Mouse (Mus musculus): ENCODE data around the gene Idh1. TPM values are rescaled to one million over a fixed set of nuclear protein-coding genes. Genes with fewer than 3 reads are reported as not detected.
A peak's percentile ranks its signal among the peaks of the same experiment; 100 is the strongest.

The Idh1 gene
- polyA plus RNA-seq, 1 experiment from 2014 or later = 292 TPM

GRCm38 (mm10) chr1:65112807-65113196, 73.5 kb downstream of the Idh1 start:
- peak overlapping the region; percentile 43 for H3K27ac ChIP-seq
- peak overlapping the region; percentile 53 for H3K4me2 ChIP-seq (ENCODE audit: low read length)
- H3K27me3 ChIP-seq (ENCODE audit: insufficient read depth, low read length) = no peaks in the 10 kb centered on the region
- H3K36me3 ChIP-seq (ENCODE audit: insufficient read depth, low read length) = no peaks in the 10 kb centered on the region
- 0 out of 2 replicates have a peak, but pooled peaks cover 3% of the 10 kb centered on the region for H3K4me1 ChIP-seq (replicated peaks; ENCODE audit: insufficient read depth, low read length)
- peak overlapping the region; percentile 11; the same call in 1 of the 2 replicates for H3K4me3 ChIP-seq (replicated peaks; ENCODE audit: low read depth, low read length)
- peak overlapping the region; percentile 42; the same call in 1 of the 2 replicates for H3K9ac ChIP-seq (ENCODE audit: low read depth, low read length)
- 25% methylated on average over 14 of the region's 14 CpGs for WGBS
- ATAC-seq (replicated peaks; ENCODE audit: low FRiP score, low read depth) (peak; percentile 41), DNase-seq (ENCODE audit: low spot score) (peak; percentile 8)
- TF ChIP-seq CTCF (IDR thresholded peaks at IDR 0.05; ENCODE audit: low read depth) = no peak
- no peaks in the 10 kb centered on the region for H3K9me3 ChIP-seq (replicated peaks; ENCODE audit: low read length)

- Histone ChIP-seq H3K4me1 (replicated peaks; ENCODE audit: insufficient read depth, low read length) (0 out of 2 replicates have a peak, but pooled peaks cover 3% of the 10 kb centered on the region), H3K4me3 (replicated peaks; ENCODE audit: low read depth, low read length) (peak overlapping the region; percentile 11; the same call in 1 of the 2 replicates), H3K9ac (ENCODE audit: low read depth, low read length) (peak overlapping the region; percentile 42; the same call in 1 of the 2 replicates), H3K27ac (peak overlapping the region; percentile 43), H3K4me2 (ENCODE audit: low read length) (peak overlapping the region; percentile 53), H3K36me3 (ENCODE audit: insufficient read depth, low read length) (no peaks in the 10 kb centered on the region), H3K27me3 (ENCODE audit: insufficient read depth, low read length) (no peaks in the 10 kb centered on the region), H3K9me3 (replicated peaks; ENCODE audit: low read length) (no peaks in the 10 kb centered on the region)
- peak; percentile 96 for TF ChIP-seq CTCF (IDR thresholded peaks at IDR 0.05; ENCODE audit: low read depth)
- ATAC-seq (replicated peaks; ENCODE audit: low FRiP score, low read depth) = peak; percentile 45; the same call in 1 of the 2 replicates
- peak; percentile 96 for DNase-seq (ENCODE audit: low spot score)
- WGBS = 8% methylated on average over 8 of the region's 8 CpGs
Observed at GRCm38 (mm10) chr1:65112031-65112806, 74.1 kb downstream of the Idh1 start.

- no peak overlapping the region for H3K4me3 ChIP-seq (replicated peaks; ENCODE audit: low read depth, low read length)
- ATAC-seq (replicated peaks; ENCODE audit: low FRiP score, low read depth) (no peak), DNase-seq (ENCODE audit: low spot score) (no peak)
- no peaks in the 10 kb centered on the region for H3K36me3 ChIP-seq (ENCODE audit: insufficient read depth, low read length)
- 0 out of 2 replicates have a peak overlapping the region, but pooled peaks have one; percentile 8 for H3K4me2 ChIP-seq (ENCODE audit: low read length)
- no peaks in the 10 kb centered on the region for H3K9me3 ChIP-seq (replicated peaks; ENCODE audit: low read length)
- WGBS = 65% methylated on average over 25 of the region's 25 CpGs
- H3K27me3 ChIP-seq (ENCODE audit: insufficient read depth, low read length) = no peaks in the 10 kb centered on the region
- H3K4me1 ChIP-seq (replicated peaks; ENCODE audit: insufficient read depth, low read length) = 0 out of 2 replicates have a peak, but pooled peaks cover 3% of the 10 kb centered on the region
- H3K27ac ChIP-seq = no peak overlapping the region
- TF ChIP-seq CTCF (IDR thresholded peaks at IDR 0.05; ENCODE audit: low read depth) = no peak
- H3K9ac ChIP-seq (ENCODE audit: low read depth, low read length) = 0 out of 2 replicates have a peak overlapping the region, but pooled peaks have one; percentile 3
Observed at GRCm38 (mm10) chr1:65109756-65110435, 76.4 kb downstream of the Idh1 start.

DNA sequence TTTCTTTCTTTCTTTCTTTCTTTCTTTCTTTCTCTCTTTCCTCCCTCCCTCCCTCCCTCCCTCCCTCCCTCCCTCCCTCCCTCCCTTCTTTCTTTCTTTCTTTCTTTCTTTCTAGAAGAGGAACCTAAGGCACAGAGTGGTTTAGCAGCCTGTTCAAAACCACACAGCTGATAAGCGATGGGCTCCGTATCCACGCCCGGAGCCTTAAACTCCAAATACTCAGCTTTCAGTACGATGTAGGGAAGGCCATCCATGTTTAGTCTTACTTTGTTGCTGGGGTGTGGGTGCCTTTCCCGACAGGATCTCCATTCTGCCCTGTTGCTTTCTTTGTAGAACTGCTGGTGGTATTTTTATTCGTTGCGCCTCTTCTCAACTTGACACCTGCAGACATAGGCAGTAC, 77.1 kb downstream of the Idh1 start:
- no peak for TF ChIP-seq CTCF (IDR thresholded peaks at IDR 0.05; ENCODE audit: low read depth)
- WGBS = 94% methylated on average over 8 of the region's 8 CpGs
- no peak overlapping the region for H3K4me2 ChIP-seq (ENCODE audit: low read length)

More for the DNA sequence above, 77.1 kb downstream of the Idh1 start:
- Histone ChIP-seq H3K27ac (no peak overlapping the region), H3K4me3 (replicated peaks; ENCODE audit: low read depth, low read length) (no peak overlapping the region), H3K36me3 (ENCODE audit: insufficient read depth, low read length) (no peaks in the 10 kb centered on the region), H3K9me3 (replicated peaks; ENCODE audit: low read length) (no peaks in the 10 kb centered on the region), H3K9ac (ENCODE audit: low read depth, low read length) (no peak overlapping the region), H3K27me3 (ENCODE audit: insufficient read depth, low read length) (no peaks in the 10 kb centered on the region), H3K4me1 (replicated peaks; ENCODE audit: insufficient read depth, low read length) (0 out of 2 replicates have a peak, but pooled peaks cover 3% of the 10 kb centered on the region)
- DNase-seq (ENCODE audit: low spot score) (no peak), ATAC-seq (replicated peaks; ENCODE audit: low FRiP score, low read depth) (no peak)

Other genes with a start within 250 kb of the Idh1 start
- 3.5 and 4.0 TPM in 2 replicates for gene Plekhm3, start 229.7 kb downstream of the Idh1 start, polyA plus RNA-seq (2015; fragmentation: Nextera tagmentation; extraction: Ambion mirVana)
- 0.11 TPM in 1 of 2 replicates, not detected in the other for gene Akr1cl, start 153.7 kb downstream of the Idh1 start, polyA plus RNA-seq (2015; fragmentation: Nextera tagmentation; extraction: Ambion mirVana)
- 0.33 TPM in 1 of 2 replicates, not detected in the other for gene Cryge, start 135.4 kb downstream of the Idh1 start, polyA plus RNA-seq (2015; fragmentation: Nextera tagmentation; extraction: Ambion mirVana)
- gene Crygd, start 123.0 kb downstream of the Idh1 start, polyA plus RNA-seq (2015; fragmentation: Nextera tagmentation; extraction: Ambion mirVana) = not detected in 2 replicates
- gene Crygc, start 112.8 kb downstream of the Idh1 start, polyA plus RNA-seq (2015; fragmentation: Nextera tagmentation; extraction: Ambion mirVana) = not detected in 2 replicates
- not detected in 2 replicates for gene Crygb, start 104.2 kb downstream of the Idh1 start, polyA plus RNA-seq (2015; fragmentation: Nextera tagmentation; extraction: Ambion mirVana)
- gene Cryga, start 83.1 kb downstream of the Idh1 start, polyA plus RNA-seq (2015; fragmentation: Nextera tagmentation; extraction: Ambion mirVana) = not detected in 2 replicates
- gene Gm28845, start 66.9 kb downstream of the Idh1 start, polyA plus RNA-seq (2015; fragmentation: Nextera tagmentation; extraction: Ambion mirVana) = not detected in 2 replicates
- gene D630023F18Rik, start 63.3 kb downstream of the Idh1 start, polyA plus RNA-seq (2015; fragmentation: Nextera tagmentation; extraction: Ambion mirVana) = 3.3 and 3.9 TPM in 2 replicates
- gene Pikfyve, start 183 bp upstream of the Idh1 start, polyA plus RNA-seq (2015; fragmentation: Nextera tagmentation; extraction: Ambion mirVana) = 9.2 and 9.8 TPM in 2 replicates
- not detected in 2 replicates for gene Pth2r, start 95.6 kb upstream of the Idh1 start, polyA plus RNA-seq (2015; fragmentation: Nextera tagmentation; extraction: Ambion mirVana)

Data from kidney, postnatal 0 days (tissue).